Mouse (Mus musculus): ENCODE data around the gene Hsd17b2. TPM values are rescaled to one million over a fixed set of nuclear protein-coding genes. Genes with fewer than 3 reads are reported as not detected.
A peak's percentile ranks its signal among the peaks of the same experiment; 100 is the strongest.
"Not testable (repeated sequence)": the region's sequence is repeated elsewhere in the genome, so short reads cannot be mapped to it uniquely, and the experiment has no call there.

The Hsd17b2 gene
- total RNA-seq, 2 experiments from 2014 or later: 0.27 TPM; not detected in 1

DNA sequence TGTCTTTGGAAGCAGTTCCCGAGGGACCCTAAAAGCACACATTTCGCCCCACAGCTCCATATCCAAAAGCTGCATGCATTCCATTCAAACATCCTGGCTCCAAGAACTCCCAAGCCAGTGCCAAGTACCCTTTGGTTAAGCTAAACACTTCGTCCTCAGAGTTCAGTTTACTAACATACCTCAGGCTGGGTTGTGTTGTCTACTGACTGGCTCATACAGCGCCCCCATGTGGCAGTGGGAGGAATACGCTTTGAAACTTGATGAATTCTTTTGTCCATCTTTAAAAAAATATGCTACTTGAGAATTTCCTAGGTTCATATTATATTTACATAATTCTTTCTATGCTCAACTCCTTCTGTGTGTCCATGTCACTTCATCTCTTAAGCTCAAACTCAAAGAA, 25.9 kb downstream of the Hsd17b2 start:
- no peak for DNase-seq (ENCODE audit: low spot score in 2 of 2)
- peak; percentile 68 for TF ChIP-seq CTCF (conservative IDR thresholded peaks at IDR 0.05)
- Histone ChIP-seq H3K4me3 (no peak overlapping the region), H3K27ac (no peak overlapping the region)

DNA sequence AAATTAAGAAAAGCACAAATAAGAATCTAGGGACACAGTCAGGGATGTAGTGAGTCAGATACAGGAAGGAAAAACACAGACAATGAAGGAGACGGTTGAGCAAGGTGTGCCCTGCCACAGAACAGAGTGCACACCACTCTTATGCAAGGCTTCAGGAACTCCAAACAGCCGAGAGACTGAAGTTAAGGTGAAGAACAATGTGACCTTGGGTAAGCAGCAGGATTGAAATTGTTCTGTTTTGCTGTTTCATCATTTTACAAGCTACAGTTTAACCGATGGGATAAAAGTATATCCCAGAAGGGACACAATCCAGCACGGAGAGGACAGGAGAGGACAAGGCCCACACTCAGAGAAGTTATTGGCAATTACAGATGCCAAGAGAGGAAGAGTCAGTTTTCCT, 26.5 kb downstream of the Hsd17b2 start:
- Histone ChIP-seq H3K4me3 (no peak overlapping the region), H3K27ac (no peak overlapping the region)
- no peak for DNase-seq (ENCODE audit: low spot score in 2 of 2)
- TF ChIP-seq CTCF (conservative IDR thresholded peaks at IDR 0.05): no peak

DNA sequence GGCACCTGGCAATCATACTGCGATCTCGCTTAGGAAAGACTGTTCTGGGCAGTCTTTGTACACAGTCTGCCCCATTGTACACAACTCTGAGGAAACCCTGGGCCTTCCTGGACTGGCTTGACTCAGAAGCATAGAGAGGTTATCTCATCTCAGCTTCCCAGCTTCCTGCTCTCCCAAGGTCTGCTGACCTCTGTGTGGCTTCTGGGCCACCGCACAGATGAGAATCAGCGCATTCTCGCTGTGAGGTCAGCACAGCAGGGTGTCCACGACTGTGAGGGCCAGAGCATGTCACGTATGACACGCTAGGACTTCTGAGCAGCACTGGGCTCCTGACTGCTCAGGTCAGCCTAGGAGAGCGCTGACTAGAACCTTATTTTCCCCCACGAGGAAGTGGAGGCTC, 29.3 kb downstream of the Hsd17b2 start:
- TF ChIP-seq CTCF (conservative IDR thresholded peaks at IDR 0.05): no peak
- no peak overlapping the region for H3K4me3 ChIP-seq
- no peak for DNase-seq (ENCODE audit: low spot score in 2 of 2)
- H3K27ac ChIP-seq: no peak overlapping the region

DNA sequence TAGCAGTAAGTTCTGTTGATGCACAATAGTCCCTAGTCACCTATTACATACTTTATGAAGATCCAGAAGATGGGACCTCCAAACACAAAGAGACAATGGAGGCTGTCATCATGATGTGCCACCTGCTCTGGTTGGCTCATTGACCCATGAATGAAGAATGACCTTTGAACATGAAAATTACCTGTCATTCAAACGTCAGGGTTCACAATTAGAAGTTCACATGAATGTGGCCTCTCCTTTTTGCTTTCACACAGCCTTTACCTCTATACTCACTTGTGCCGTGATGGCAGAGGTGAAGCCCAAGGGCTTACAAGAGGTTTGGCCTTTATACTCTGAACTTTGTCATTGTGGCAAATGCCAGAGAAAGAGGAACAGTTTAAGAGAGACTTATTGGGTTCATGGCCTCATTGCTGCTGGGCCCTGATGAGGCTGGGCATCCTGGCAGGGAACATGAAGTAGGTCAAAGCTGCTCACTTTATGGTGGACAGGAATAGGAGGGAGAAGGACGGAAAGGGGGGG, 35.0 kb downstream of the Hsd17b2 start:
- H3K4me3 ChIP-seq: no peak overlapping the region
- H3K27ac ChIP-seq: no peak overlapping the region
- no peak for DNase-seq (ENCODE audit: low spot score in 2 of 2)
- no peak for TF ChIP-seq CTCF (conservative IDR thresholded peaks at IDR 0.05)

DNA sequence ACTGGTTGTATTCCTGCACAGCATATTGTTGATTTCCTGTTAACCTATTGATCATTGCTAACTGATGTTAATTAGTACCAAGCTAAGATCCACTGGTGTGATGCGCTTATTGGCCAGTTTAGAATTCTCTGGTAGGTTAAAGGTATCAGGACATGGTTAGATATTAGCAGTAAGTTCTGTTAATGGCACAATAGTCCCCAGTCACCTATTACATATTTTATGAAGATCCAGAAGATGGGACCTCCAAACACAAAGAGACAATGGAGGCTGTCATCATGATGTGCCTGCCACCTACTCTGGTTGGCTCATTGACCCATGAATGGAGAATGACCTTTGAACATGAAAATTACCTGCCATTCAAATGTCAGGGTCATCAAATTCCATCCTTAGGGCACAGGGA, 36.5 kb downstream of the Hsd17b2 start:
- DNase-seq (ENCODE audit: low spot score in 2 of 2); H3K4me3 ChIP-seq: not testable (repeated sequence)

DNA sequence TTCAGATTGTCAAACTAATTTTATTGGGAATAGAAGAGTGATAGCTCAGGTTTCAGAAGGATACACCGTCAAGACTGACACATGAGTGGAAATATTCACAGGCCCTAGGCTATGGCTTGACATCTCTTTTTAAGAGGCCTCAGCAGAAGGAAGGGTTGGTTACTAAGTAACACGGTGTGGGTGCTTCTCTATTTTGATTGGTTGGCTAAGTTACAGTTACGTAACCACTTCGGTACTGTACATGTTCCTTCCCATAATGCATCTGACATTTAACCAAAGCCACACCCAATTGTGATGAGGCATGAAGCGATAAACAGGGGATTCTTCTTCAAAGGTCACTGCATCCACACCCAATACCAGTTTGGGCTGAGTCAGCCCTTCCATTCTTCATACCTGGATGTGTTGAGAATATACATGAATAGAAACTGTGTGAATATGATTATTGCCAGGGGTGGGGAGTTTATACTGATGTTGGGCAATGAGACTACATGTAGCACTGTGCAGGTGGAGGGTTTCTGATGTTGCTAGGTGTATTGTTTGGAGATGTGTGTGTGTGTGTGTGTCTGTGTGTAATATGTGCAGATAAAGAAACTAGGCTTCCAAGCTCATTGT, 38.8 kb downstream of the Hsd17b2 start:
- Histone ChIP-seq H3K4me3 (no peak overlapping the region), H3K27ac (no peak overlapping the region)
- no peak for DNase-seq (ENCODE audit: low spot score in 2 of 2)
- no peak for TF ChIP-seq CTCF (conservative IDR thresholded peaks at IDR 0.05)

More for the DNA sequence above, 36.5 kb downstream of the Hsd17b2 start:
- H3K27ac ChIP-seq: not testable (repeated sequence)

DNA sequence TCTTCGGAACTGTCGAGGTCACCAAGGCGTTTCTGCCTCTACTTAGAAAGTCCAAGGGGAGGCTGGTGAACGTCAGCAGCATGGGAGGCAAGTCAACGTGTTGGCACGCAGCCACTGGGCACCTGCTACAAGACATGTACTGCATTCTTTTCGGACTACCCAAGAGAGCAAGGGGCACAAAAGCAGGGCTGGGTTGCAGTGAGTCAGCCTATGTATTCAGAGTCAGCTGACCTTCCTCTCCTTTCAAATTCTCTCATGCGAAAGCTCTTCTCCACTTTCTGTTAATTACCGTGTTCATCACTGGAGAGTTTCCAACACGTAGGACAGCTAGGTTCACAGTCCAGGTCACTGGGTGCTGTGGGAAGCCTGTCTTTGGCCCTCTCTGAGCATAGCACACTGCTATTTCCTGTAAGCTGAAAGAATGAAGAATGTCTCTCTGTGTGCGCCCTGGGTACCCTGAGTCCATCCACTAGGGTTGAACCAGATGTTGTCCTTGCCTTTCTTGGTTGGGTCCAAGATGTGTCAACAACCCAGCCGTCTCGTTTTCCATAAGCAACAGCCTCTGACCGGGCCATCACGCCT, 40.8 kb downstream of the Hsd17b2 start:
- TF ChIP-seq CTCF (conservative IDR thresholded peaks at IDR 0.05): no peak
- H3K27ac ChIP-seq: no peak overlapping the region
- no peak overlapping the region for H3K4me3 ChIP-seq
- DNase-seq (ENCODE audit: low spot score in 2 of 2): no peak

DNA sequence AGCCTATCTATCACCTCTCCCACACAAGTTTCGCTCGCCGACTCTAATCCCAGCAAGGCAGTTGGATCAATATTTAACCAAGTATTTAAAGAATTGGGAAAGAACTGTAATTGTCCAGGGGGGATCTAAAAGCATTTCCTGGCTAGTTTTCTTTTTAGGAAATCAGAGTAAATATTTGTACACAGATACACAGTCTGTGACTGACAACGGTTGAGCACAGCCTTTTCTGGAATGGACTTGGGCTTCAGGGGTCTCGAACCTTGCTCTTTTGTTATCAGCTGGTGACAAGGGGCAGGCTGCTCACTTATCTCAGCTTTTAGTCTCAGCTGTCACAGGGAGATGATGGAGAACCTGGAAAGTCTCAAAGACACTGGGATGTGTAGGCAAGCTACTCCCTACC, 44.9 kb downstream of the Hsd17b2 start:
- TF ChIP-seq CTCF (conservative IDR thresholded peaks at IDR 0.05): no peak
- H3K27ac ChIP-seq: no peak overlapping the region
- H3K4me3 ChIP-seq: no peak overlapping the region
- no peak for DNase-seq (ENCODE audit: low spot score in 2 of 2)

DNA sequence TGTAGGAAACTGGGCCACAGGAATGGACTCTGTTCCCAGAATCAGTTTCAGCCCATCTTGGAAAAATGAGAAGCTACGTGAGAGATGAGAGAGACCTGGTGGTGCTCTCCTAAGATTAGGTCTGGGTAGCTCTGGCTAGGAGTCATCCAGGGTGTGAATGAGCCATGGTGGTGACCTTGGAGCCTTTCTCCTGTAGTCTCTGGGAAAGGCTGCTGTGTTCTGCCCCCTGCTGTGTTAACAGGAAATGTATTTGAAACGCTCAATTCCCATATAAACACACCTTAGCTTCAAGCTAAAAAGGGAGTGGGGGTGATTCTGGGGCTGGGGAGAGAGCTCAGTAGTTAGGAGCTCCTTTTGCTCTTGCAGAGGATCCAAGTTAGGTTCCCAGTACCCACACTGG, 45.7 kb downstream of the Hsd17b2 start:
- H3K27ac ChIP-seq: no peak overlapping the region
- DNase-seq (ENCODE audit: low spot score in 2 of 2): no peak
- TF ChIP-seq CTCF (conservative IDR thresholded peaks at IDR 0.05): no peak
- H3K4me3 ChIP-seq: no peak overlapping the region

DNA sequence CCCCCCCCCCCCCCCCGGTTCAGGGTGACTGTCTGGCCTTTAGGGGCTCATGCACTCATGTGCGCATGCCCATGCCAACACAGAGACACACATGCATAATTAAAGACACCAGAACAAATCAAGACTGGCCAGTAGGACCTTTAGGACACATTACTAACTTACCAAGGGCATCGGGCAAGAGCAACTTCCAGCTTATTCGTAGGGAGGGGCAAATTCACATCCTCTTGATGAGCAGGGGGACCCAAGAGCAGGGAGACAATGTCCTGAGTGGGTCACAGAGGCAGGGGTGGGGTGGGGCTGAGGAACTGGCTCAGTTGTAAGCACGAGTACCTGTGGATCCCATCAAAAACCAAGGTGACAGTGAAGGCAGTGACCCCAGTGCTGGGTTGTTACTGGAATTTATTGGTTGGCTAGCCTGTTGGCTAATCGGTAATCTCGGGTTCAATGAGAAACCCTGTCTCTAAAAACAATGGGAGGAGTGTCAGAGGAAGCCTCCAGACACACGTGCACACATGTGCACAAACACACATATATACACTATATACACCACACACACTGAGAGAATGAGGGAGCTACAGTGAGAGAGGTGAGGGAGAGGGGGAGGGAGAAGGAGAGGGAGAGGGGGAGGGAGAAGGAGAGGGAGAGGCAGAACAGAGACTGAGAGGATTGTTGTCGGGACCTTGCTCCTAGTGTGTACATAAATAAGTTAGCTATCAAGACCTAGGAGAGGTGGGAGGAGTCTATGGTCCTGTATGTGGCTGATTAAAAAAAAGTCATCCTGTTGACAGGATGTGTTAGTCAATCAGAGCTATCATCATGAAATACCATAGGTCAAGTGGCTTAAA, 46.4 kb downstream of the Hsd17b2 start:
- DNase-seq (ENCODE audit: low spot score in 2 of 2): no peak
- Histone ChIP-seq H3K27ac (no peak overlapping the region), H3K4me3 (no peak overlapping the region)
- TF ChIP-seq CTCF (conservative IDR thresholded peaks at IDR 0.05): no peak

DNA sequence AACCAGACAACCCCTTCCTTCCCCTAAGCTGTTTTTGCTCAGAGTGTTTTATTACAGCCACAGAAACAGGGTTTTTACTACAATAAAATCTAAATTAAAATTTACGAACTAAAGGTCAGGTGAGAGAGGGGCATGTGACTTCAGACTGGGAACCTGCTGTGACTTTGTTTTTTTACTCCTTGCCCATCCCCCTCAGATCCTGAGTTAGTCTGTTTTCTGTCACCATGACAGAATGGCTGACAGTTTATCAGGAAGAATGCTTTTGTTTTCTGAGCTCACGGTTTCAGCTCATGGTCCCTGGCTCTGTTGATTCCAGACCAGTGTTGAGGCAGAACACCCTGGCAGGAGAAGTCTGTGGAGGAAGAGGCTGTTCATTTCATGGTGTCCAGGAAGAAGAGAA, 47.7 kb downstream of the Hsd17b2 start:
- no peak for DNase-seq (ENCODE audit: low spot score in 2 of 2)
- TF ChIP-seq CTCF (conservative IDR thresholded peaks at IDR 0.05): no peak
- no peak overlapping the region for H3K27ac ChIP-seq
- no peak overlapping the region for H3K4me3 ChIP-seq

DNA sequence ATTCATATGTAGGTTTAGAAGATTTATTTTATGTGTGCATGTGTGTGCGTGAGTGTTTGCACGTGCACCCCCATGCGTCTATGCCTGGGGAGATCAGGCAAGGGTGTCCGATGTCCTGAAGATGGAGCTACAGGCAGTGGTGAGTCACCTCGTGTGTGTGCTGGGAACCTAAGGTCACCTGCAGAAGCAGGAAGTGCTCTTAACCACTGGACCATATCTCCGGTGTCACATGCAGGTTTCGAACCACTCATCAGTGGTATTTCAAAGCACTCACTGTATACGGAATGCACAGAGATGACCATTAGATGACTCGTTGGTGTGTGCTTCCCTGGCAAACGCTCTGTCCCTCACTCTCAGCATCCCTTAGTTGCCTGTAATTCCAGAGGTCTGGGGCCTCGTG, 56.2 kb downstream of the Hsd17b2 start:
- Histone ChIP-seq H3K4me3 (no peak overlapping the region), H3K27ac (no peak overlapping the region)
- TF ChIP-seq CTCF (conservative IDR thresholded peaks at IDR 0.05): no peak
- no peak for DNase-seq (ENCODE audit: low spot score in 2 of 2)

DNA sequence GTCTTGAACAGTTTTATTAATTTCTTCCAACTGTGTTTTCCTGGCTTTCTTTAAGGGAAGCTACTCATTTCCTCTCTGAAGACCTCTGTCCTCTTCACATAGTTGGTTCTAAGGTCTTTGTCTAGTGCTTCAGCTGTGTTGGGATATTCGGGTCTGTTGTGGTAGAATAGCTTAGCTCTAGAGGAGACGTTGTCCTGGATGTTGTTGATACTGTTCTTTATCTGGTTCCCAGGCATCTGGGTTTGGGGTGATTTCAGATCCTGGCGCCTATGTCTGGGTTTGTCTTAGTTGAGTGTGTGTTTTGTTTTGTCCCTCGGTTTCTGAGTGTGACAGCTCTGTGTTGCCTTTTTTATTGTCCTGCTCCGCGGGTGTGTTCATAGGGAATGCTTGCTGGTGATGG, 61.1 kb downstream of the Hsd17b2 start:
- no peak for DNase-seq (ENCODE audit: low spot score in 2 of 2)
- no peak for TF ChIP-seq CTCF (conservative IDR thresholded peaks at IDR 0.05)
- Histone ChIP-seq H3K4me3 (no peak overlapping the region), H3K27ac (no peak overlapping the region)
